Mouse (Mus musculus) ovary, postnatal 36 days (tissue): ENCODE measurements at regions not wholly inside any gene's neighbourhood (a gene's known extent, or its start where the extent isn't known, plus 50 kb on each side); places are given as distances from the start of the nearest gene placed in this dataset.
A peak's percentile ranks its signal among the peaks of the same experiment; 100 is the strongest.

Experiments
- DNase-seq: peaks from one replicate; pipeline ENCODE4 v3.0.0; 2022; ENCODE audit warnings: low spot score, mixed read lengths

GRCm38 (mm10) chr13:107904851-107905250, 139.4 kb upstream of the Smim15 start:
- no peak for DNase-seq

- DNase-seq, result no peak
Measured at GRCm38 (mm10) chr13:107904051-107904740, 140.1 kb upstream of the Smim15 start.

GRCm38 (mm10) chr13:107903150-107903959, 140.9 kb upstream of the Smim15 start:
- no peak for DNase-seq

GRCm38 (mm10) chr13:107902800-107903149, 141.5 kb upstream of the Smim15 start:
- no peak for DNase-seq

DNA sequence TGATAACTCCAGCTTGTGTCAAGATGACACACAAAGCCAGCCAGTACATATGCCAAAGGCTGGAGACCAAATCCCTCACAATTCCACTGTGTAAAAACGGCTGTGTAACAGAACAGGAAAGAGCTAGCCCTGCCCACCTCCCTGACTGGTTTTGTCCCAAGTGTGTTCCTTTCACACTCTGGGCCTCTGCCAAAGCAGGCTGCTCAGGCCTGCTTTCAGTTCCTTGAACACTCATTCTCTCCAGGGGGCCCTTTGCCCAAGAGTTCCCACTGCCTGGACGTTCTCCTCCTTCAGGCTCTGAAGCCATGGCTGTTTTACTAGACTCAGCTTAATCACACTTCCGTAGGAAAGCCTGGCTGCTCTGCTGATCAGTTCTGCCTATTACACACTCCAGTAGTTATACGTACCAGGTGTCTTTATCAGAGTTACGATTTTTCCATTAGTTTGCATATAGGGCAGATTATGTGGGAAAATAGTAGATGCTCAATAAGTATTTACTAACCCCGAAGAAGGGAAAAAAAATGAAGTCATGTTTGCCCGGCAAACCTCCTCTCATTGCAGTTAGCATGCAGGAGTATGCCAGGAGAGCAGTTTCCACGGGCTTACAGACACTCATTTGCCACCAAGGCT, 144.5 kb upstream of the Smim15 start:
- DNase-seq, result peak; percentile 19

GRCm38 (mm10) chr13:107897646-107898045, 146.6 kb upstream of the Smim15 start:
- DNase-seq, result no peak

DNA sequence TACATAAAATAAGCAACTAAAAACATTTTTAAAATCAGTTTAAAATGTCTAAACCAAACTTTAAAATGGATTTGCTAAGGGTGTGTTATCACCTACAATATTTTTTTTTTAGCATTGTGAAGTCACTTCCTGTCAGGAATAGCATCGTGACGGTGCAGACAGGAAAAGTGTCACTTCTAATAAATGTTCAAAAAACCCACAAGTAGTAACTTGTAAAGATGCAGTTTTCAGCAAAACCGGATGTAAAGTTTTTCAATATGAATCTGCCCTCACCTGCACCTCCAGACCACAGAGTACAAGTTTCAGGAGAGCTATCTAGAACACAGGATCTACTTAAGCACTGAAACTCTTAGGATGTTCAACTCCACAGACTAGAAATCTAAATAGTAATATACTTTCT, 147.1 kb upstream of the Smim15 start:
- no peak for DNase-seq

- no peak for DNase-seq
Measured at GRCm38 (mm10) chr13:107893581-107894183, 150.6 kb upstream of the Smim15 start.

DNA sequence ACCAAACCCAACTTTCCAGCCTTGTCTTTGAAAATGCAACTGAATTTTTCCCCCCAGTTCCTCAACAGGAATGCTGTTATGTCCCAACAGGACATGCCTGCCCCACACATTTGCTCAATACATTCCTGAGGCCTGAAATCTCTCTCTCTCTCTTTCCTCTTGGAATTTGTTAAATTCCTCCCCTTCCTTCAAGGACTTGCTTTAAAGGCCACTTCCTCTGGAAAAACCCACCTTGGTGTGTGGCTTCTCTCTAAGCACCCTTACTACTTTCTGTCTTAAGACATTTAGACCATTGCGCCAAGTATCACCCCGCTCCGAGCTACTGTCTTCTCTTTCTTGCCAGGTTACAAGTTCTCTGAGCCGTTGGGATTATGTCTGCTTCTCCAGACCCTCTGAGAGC, 151.2 kb upstream of the Smim15 start:
- DNase-seq, result no peak

DNA sequence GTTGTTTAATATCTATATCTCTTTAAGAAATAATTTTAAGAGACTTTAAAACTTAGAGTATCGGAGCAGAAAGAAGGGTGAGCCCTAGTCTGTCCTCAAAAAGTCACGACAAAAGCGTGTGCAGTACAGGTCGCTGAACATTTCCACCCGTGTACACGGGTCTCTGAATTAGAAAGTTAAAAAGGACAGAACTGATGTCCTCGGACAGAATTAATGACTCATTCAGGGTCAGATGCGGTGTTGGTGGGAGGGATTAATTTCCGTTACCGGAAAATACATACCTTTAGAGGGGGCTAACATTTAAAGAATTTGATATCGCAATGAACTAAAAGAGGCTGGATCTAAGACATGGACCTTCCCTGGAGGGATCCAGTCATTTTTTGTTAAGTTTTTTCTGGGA, 152.3 kb upstream of the Smim15 start:
- DNase-seq, result no peak

DNA sequence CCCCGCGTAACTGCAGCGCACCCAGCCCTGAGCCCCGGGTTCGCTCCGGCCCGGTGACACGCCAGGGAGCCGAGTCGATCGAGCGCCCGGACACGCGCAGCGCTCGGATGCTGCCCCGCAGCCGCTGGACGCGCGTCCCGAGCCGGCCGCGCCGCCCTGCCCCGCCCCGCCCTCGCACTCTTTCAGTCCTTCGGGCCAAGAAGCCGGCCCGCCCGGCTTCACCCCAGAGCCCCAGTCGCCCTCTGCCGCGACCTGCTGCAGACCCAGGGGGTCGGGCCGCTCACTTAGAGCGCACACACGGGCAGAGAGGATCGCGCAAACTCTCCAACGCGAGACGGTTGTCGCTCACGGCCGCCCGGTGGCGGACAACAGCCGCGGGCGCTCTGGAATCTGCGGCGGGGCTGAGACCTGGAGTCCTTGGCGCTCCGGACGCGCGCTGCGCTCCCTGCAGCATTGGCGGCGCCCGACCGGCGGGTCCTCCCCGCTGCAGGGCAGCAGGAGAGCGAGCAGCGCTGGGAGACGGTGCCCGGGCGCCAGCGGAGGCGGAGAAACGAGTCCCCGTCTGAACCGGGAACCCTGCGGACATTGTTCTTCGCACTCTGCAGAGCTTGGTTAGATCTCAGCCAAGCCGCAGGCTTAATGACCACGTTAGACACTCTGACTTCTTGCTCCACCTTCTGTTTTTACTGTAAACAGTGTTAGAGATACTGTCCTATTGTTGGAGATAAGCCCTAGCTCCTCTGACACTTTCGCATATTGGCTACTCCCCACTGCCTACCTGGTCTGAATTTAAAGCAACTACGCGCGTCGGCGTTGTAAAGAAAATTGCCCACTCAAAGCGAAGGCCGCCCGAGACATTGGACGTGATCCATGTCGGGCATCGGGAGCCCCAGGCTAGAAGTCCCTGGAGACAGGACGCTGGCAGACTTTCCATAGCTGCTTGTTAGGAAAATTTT, 153.1 kb upstream of the Smim15 start:
- peak; percentile 77 for DNase-seq

DNA sequence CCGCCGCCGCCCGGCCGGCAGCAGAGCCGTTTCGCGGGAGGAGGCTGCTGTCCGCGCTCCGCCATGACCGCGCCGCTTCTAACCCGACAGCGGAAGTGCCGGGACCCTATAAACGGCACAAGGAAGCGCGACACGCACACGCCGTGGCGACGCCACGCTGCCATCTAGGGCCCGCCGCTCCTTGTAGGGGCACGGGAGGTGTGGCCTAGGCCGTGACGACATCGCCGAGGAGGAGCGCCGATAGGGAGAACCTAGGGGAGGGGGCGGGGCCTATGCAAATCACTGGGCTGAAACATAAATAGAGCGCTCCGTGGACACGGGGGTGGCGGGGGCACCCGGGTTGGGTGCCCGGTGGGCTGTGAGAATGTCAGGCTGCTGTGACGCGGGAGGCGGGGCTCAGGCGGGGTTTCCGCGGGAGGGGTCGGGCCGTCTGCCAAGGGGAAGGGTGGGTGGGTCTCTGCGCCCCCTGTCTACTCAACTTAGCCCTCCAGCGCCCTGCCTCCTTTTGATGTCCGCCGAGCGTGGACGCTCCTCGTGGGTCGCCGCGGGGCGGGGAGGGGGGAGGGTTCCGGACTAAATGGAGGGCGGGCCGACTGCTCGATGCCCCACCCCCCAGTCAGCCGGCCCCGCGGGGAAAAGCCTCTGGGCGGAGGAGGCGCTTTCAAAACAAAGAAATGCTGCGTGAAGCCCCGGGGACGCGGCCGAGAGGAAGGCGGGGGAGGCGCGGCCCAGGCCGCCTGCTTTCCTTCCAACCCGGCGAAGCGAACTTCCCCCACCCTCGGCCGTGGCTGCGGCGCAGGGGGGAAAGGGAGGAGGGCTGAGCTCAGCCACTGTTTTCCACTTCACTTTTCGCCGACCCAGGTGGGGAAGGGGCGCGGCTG, 154.0 kb upstream of the Smim15 start:
- DNase-seq, result peak; percentile 99

DNA sequence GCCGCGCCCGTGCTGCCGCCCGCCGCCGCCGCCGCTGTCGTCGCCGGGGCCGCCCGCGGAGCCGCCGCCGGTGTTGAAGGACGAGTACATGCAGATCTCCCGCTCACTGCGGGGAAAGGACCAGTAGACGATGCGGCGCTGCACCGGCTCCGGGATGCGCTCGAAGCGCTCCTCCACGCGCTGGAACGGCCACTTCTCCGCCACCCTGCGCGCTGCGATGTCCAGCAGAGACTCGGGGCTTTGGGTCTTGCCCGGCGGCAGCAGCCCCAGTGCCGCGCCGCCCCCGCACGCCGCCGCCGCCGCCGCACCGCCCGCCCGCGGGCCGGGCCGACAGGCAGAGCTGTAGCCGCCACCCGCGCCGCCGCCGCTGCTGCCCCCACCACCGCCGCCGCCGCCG, 154.7 kb upstream of the Smim15 start:
- no peak for DNase-seq

DNA sequence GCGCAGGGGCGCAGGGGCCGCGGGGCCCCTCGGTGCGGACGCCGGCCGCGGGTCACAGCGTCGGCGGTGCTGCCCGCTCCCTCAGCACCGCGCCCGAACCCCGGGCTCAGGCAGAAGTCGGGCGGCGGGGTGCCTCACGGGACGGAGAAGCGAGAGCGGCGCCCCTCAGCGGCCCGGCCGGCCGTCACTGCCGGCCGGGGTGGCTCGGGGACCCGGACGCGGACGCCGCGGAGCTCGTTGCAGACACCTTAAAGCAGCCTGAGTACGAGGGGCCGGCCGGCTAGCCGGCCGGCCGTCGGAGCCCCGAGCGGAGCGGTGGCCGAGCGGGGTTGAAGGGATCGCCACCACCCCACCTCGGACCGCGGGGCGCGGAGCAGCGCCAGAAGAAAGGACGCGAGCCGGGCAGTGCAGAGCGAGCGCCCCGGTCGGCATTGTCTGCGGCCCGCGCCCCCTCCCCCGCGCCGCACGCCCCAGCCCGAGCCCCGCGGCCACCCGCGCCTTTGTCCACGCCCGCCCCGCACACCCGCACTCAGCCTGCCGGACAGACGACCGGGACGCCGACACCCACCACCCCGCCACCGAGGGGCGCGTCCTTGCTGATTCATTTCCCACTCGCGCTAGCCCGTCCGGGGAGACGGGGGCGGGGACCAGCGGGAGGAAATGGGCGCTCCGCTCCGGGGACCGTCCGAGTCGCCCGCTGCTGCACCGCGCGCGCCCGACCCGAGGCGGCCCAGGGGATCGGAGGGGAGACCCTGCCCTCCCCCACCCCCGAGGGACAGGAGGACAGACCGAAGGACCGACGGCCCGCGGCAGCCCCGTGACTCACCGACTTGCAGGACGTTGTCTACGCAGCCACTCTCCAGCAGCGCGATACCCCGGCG, 155.4 kb upstream of the Smim15 start:
- DNase-seq, result peak; percentile 60

DNA sequence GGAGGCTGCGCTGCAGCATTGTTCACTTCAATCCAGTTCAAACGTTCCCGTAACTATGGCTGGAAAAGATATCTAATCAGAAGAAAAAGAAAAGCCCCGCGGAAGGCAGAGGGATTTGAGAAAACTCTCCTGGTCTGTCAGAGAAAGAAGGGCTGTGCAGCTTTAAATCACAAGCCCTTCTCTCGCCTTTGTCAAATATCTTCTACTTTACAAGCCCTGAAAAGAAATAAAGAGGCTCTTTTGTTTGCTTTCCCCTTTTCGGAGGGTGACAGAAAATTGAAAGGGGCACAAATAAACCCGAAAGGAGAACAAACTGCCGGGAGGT, 156.1 kb upstream of the Smim15 start:
- DNase-seq, result no peak

DNA sequence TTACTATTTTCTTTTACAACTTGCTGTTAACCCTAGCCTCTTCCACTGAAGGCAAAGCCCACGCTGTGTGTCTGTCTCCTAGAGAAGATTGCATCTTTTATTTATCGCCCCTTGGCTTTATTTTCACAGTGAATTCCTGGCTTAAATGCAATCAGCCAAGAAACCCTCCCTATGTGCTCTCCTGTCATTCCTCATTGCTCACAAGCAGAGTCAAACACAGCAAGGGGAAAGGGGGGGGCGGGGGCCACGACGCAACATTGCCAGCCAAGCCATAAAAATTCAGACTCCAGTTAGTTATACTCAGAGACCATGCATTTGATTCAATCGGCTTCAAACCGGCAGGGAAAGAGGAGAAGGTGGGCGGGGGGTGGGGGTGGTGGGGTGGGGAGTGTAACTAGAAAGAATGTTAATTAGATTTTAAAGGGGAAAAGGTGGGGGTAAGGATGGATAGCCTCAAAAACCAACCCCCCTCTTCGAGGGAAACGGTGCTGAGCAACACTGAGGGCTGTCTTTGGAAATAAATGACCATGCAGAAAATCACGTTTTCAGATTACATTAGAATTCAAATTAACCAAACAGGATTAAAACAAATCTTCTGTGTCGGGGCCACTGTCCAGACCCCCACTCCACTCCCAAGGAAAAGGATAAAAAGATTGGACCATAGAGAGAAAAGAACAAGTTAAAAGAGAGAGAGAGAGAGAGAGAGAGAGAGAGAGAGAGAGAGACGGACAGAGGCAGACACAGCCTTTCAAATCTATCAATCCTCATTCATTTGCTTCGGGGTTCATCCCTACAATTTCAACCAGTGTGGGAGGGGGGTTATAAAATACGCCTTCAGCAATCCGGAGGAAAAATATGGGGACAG, 156.6 kb upstream of the Smim15 start:
- DNase-seq, result no peak

DNA sequence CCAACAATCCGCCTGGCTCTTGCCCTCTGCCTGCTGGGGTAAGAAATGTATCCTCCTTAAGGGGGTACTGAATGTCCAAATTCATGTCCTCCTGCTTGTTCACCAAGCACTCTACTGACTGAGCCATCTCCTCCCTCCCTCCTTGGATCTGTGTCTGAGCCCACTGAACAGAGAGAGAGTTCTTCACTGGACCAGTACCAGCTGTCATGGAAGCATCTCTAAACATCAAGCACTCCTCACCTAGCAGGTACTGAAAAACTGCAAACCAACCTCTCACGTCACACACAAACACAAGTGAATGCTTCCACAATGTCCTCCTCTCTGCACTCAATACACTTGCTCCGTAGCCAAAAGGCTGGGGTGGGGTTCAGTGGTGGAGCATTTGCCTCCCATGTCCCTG, 159.4 kb upstream of the Smim15 start:
- DNase-seq, result no peak

DNA sequence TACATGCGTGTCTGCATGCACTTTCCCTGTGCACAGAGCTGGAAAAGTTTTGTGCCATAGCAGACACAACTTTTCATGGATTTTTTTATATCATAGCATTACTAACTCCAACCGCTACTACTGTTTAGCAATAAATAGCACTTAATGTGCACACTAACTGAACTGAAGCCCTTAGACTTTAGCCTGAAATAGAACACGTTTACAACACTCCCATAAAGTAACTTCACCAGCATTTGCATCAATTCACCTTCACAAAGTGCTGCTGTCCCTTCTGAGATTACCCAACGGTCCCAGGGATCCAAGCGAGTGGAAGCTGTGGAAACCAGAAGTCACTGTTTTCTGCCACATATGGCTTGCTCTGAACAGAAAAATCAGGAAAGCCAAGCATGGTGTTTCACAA, 161.9 kb upstream of the Smim15 start:
- no peak for DNase-seq

DNA sequence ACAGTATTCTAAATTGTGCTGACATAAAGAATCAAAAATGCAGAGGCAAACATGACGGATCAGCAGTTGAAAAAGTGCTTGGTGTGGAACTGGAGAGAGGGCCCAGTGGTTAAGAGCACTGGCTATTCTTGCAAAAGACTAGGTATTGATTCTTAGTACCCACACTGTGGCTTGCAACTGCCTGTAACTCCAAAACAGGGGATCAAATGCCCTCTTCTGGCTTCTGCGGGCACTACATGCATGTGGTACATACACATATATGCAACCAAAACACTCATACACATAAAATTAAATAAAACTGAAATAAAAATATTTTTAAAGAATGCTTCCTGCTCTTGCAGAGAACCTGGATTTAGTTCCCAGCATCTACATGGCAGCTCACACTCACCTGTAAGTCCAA, 163.7 kb upstream of the Smim15 start:
- DNase-seq, result no peak
